Mouse (Mus musculus) spleen, adult 2 months (tissue): ENCODE results near the gene Fmo6. TPM values are rescaled to one million over a fixed set of nuclear protein-coding genes. Genes with fewer than 3 reads are reported as not detected.

ENCODE experiments used
- DNase-seq, 2 experiments: peaks; one replicate each; pipeline versions ENCODE4 v3.0.0 to v3.0.0-alpha.2; 2012 to 2021; ENCODE audit warnings: low spot score in 2 of 2, low read depth in 1 of 2
- H3K27ac ChIP-seq: fragments of 200-500 bp; 2 replicates; pipeline ENCODE4 v1.5.1; 2012; ENCODE audit warnings: low read length, inconsistent platforms; ENCODE audit not compliant: insufficient read depth
- H3K27me3 ChIP-seq: fragments of 200-500 bp; 2 replicates; pipeline ENCODE4 v1.6.1; 2012; ENCODE audit warnings: mild to moderate bottlenecking, moderate library complexity, low read length, inconsistent platforms; ENCODE audit not compliant: control insufficient read depth, insufficient read depth
- H3K36me3 ChIP-seq: fragments of 200-500 bp; 2 replicates; pipeline ENCODE4 v1.6.1; 2012; ENCODE audit warnings: mild to moderate bottlenecking, low read length, inconsistent platforms; ENCODE audit not compliant: control insufficient read depth, insufficient read depth
- H3K4me1 ChIP-seq: fragments of 200-500 bp; 2 replicates; pipeline ENCODE4 v1.6.1; 2011; ENCODE audit warnings: inconsistent platforms; ENCODE audit not compliant: control insufficient read depth, insufficient read depth, insufficient read length
- H3K4me3 ChIP-seq: fragments of 200-500 bp; 2 replicates; pipeline ENCODE4 v1.5.1; 2011; ENCODE audit warnings: mild to moderate bottlenecking, inconsistent platforms; ENCODE audit not compliant: insufficient read depth, insufficient read length; ENCODE audit errors: extremely low read depth
- CTCF ChIP-seq: fragments of 200-500 bp; IDR thresholded peaks from 2 replicates; pipeline ENCODE4 v1.5.1; 2011; ENCODE audit warnings: mild to moderate bottlenecking, inconsistent platforms; ENCODE audit not compliant: insufficient read depth, insufficient read length, insufficient replicate concordance; ENCODE audit errors: extremely low read depth
- POLR2A ChIP-seq: fragments of 200-500 bp; IDR thresholded peaks from 2 replicates; pipeline ENCODE4 v1.6.1; 2011; ENCODE audit warnings: low read depth, low read length, inconsistent platforms
- WGBS: fragments of 180-500 bp; shearing (Covaris S2); methylation state at CpG from one replicate; pipeline ENCODE4 v1.1.7; 2018; 5-methylcytosine and 5-hydroxymethylcytosine counted together
- polyA plus RNA-seq: library from polyadenylated mRNA; depleted of rRNA; stranded (reverse); fragments of >200 nt; gene quantifications from 2 replicates; pipeline ENCODE4 v1.2.3, GENCODE M21; 2012

Gene Fmo6
- polyA plus RNA-seq, 1 experiment = not detected

GRCm38 (mm10) chr1:162949763-162950162 lies 12.4 kb upstream of the Fmo6 start:
- no peaks in the 10 kb centered on the region for H3K4me1 ChIP-seq
- H3K36me3 ChIP-seq = no peaks in the 10 kb centered on the region
- TF ChIP-seq CTCF (no peak), POLR2A (no peak)
- H3K27ac ChIP-seq = no peak overlapping the region
- WGBS = 94% methylated on average over 1 of the region's 1 CpGs
- H3K4me3 ChIP-seq = no peak overlapping the region
- no peak for DNase-seq
- no peaks in the 10 kb centered on the region for H3K27me3 ChIP-seq

GRCm38 (mm10) chr1:162947934-162948333 lies 10.6 kb upstream of the Fmo6 start:
- WGBS = 89% methylated on average over 6 of the region's 6 CpGs
- no peaks in the 10 kb centered on the region for H3K4me1 ChIP-seq
- no peaks in the 10 kb centered on the region for H3K36me3 ChIP-seq
- H3K27ac ChIP-seq = no peak overlapping the region
- H3K4me3 ChIP-seq = no peak overlapping the region
- no peaks in the 10 kb centered on the region for H3K27me3 ChIP-seq
- TF ChIP-seq CTCF = no peak
- no peak for TF ChIP-seq POLR2A
- DNase-seq = no peak

- Histone ChIP-seq H3K36me3 (no peaks in the 10 kb centered on the region), H3K27me3 (no peaks in the 10 kb centered on the region), H3K4me3 (no peak overlapping the region), H3K4me1 (no peaks in the 10 kb centered on the region), H3K27ac (no peak overlapping the region)
- 83% methylated on average over 4 of the region's 4 CpGs for WGBS
- TF ChIP-seq POLR2A (no peak), CTCF (no peak)
- DNase-seq = no peak
Observed at GRCm38 (mm10) chr1:162946837-162947558, 9.7 kb upstream of the Fmo6 start.

GRCm38 (mm10) chr1:162943700-162944099 lies 6.4 kb upstream of the Fmo6 start:
- WGBS = 26% methylated on average over 6 of the region's 6 CpGs
- H3K4me1 ChIP-seq = no peaks in the 10 kb centered on the region
- no peak for DNase-seq
- no peaks in the 10 kb centered on the region for H3K36me3 ChIP-seq
- no peak overlapping the region for H3K27ac ChIP-seq
- no peak overlapping the region for H3K4me3 ChIP-seq
- TF ChIP-seq CTCF = no peak
- TF ChIP-seq POLR2A = no peak
- no peaks in the 10 kb centered on the region for H3K27me3 ChIP-seq

GRCm38 (mm10) chr1:162938696-162939351 lies 1.5 kb upstream of the Fmo6 start:
- H3K4me1 ChIP-seq = no peaks in the 10 kb centered on the region
- H3K27me3 ChIP-seq = no peaks in the 10 kb centered on the region
- H3K36me3 ChIP-seq = no peaks in the 10 kb centered on the region
- no peak overlapping the region for H3K4me3 ChIP-seq
- TF ChIP-seq CTCF (no peak), POLR2A (no peak)
- H3K27ac ChIP-seq = no peak overlapping the region
- no peak for DNase-seq
- 90% methylated on average over 4 of the region's 4 CpGs for WGBS

GRCm38 (mm10) chr1:162937970-162938695 lies 818 bp upstream of the Fmo6 start:
- Histone ChIP-seq H3K36me3 (no peaks in the 10 kb centered on the region), H3K27ac (no peak overlapping the region), H3K4me1 (no peaks in the 10 kb centered on the region), H3K4me3 (no peak overlapping the region), H3K27me3 (no peaks in the 10 kb centered on the region)
- DNase-seq = no peak
- WGBS = 76% methylated on average over 5 of the region's 5 CpGs
- TF ChIP-seq CTCF = no peak
- no peak for TF ChIP-seq POLR2A

- 85% methylated on average over 4 of the region's 4 CpGs for WGBS
- no peak for DNase-seq
- no peaks in the 10 kb centered on the region for H3K36me3 ChIP-seq
Observed at GRCm38 (mm10) chr1:162934374-162935012, 2.8 kb downstream of the Fmo6 start.

More at GRCm38 (mm10) chr1:162934374-162935012, 2.8 kb downstream of the Fmo6 start:
- H3K4me3 ChIP-seq = no peak overlapping the region
- TF ChIP-seq CTCF (no peak), POLR2A (no peak)
- H3K27ac ChIP-seq = no peak overlapping the region
- H3K4me1 ChIP-seq = no peaks in the 10 kb centered on the region
- H3K27me3 ChIP-seq = no peaks in the 10 kb centered on the region
